Mouse (Mus musculus) ovary, postnatal 36 days (tissue): Measurements from ENCODE around the gene Gjb2.

Source experiments
- DNase-seq: peaks from one replicate; pipeline ENCODE4 v3.0.0; 2022; ENCODE audit warnings: low spot score, mixed read lengths

Gjb2 gene

DNA sequence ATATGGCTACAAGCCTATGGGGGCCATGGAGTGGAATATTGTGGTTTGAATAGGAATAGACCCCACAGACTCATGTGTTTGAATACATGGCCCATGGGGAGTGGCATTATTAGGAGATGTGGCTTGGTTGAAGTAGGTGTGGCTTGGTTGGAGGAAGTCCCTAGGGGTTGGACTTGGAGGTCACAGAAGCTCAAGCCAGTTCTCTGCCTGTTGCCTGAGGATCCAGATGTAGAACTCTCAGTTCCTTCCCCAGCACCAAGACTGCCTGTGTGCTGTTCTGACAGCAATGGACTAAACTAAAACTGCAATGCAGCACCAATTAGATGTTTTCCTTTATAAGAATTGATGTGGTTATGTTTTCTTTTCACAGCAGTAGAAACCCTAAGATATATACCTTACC lies 38.4 kb downstream of the Gjb2 start:
- no peak for DNase-seq

DNA sequence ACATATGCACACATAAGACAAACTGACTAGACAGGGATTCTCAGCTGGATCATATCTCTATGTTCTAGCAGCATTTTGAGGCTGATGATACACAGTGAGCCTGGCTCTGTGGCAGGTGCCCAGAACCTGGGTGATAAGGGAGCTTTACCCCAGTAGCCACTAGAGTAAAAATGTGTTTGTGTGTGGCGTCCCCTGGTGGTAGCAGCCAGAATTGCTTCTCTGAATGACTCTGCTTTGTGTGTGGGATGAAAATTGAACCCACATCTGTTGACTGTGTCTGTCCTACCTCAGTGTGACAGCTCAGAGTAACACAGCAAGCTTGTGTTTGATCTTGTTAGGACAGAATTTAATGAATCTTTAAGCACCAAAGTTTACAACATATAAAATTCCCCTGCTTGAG lies 44.5 kb downstream of the Gjb2 start:
- DNase-seq: peak; percentile 54

DNA sequence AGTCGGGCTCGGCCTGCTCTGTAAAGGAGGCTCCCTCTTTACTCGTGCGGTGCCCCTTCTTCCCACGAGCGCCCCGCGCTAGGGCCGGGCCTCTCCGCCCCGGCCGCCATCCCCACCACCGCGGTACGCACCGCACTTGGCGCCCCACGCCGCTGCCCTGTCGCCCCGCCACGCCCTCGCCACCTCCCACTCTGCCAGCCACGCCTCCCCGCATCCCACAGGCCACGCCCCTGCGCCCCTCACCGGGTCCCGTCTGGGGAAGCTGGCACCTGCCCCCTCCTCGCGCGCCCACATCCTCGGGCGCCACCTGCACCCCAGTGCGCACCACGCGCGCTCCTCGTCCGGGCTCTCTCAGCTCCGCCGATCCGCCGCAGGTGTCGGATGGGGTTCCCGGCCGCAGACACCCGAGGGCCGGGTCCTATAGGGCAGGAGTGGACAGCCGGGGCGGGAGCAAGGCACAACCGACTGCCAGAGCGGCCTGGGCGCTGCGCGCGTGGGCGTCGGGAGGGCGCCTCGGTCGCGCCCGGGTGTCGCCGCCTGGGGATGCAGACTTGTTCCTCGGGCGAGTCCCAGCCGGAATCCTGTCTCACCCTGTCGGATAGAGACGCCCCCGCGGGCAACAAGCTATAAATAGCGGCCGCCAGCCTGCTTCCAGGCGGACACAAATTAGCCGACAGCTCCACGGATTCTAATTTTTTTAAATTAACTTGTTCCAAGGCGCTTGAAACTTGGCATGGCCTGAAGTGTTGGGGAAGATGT lies 46.8 kb downstream of the Gjb2 start, which contains the start of gene Gja3:
TSS of gene Gja3 (minus strand) at position 538 of the 759 bp plus-strand sequence.
- DNase-seq: peak; percentile 36

DNA sequence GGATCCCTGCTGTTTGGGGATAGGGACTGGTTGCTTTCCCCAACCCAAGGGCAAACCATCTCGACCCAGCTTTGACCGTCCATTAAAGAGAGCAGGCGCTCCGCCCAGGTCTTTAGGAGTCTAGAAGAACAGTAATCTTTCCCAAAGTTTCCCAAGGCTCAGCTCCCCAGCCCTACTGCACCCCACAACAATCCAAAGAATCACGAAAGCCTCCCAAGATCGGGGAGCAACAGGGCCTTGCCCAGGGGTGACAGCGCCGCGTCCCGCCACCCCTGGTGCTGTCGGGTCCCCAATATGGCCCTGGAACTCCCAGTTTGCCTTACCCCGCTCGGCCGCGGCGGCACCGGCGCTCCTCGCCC lies 47.3 kb downstream of the Gjb2 start:
- DNase-seq: no peak

DNA sequence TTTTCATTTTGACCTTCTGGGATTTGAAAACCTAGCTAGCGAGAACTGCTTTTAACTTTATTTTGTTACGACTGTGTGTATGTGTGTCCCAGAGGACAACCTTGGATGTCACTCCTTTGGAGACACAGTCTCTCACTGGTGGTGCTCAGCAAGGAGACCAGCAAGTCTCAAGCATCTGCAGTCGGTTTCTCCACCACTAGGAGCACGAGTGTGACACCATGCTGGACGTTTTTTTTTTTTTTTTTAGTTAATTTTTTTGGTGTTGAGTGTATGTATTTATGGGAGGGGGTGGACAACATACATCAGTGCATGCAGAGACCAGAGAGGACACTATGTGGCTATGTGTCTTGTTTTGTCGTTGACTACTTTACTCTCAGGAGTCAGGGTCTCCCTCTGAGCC lies 51.8 kb downstream of the Gjb2 start:
- DNase-seq: no peak
